Mouse (Mus musculus) lung, postnatal 0 days (tissue): ENCODE measurements around the gene Ehd2. TPM values are rescaled to one million over a fixed set of nuclear protein-coding genes. Genes with fewer than 3 reads are reported as not detected.

Experiments
- ATAC-seq: fragments of 200-750 bp; cut with Nextera tagmentation; 2 replicates; pipeline ENCODE4 v1.8.0; 2017; ENCODE audit warnings: moderate library complexity
- DNase-seq: peaks from one replicate; pipeline ENCODE4 v3.0.0-alpha.2; 2016; ENCODE audit warnings: low spot score
- H3K27ac ChIP-seq: fragments of 300-500 bp; sonication (generic); 2 replicates; pipeline ENCODE4 v1.5.1; 2014; ENCODE audit warnings: antibody characterized with exemption, mild to moderate bottlenecking, low read length, mixed read lengths
- H3K27me3 ChIP-seq: fragments of 300-500 bp; sonication (generic); replicated peaks from 2 replicates; pipeline ENCODE4 v1.6.1; 2014; ENCODE audit warnings: low read length, mixed read lengths; ENCODE audit not compliant: insufficient read depth
- H3K36me3 ChIP-seq: fragments of 300-500 bp; sonication (generic); 2 replicates; pipeline ENCODE4 v1.6.1; 2014; ENCODE audit warnings: low read length, mixed read lengths; ENCODE audit not compliant: insufficient read depth
- H3K4me1 ChIP-seq: fragments of 300-500 bp; sonication (generic); 2 replicates; pipeline ENCODE4 v1.6.1; 2014; ENCODE audit warnings: antibody characterized with exemption, low read depth, low read length, mixed read lengths; ENCODE audit not compliant: insufficient read depth
- H3K4me2 ChIP-seq: fragments of 300-500 bp; sonication (generic); replicated peaks from 2 replicates; pipeline ENCODE4 v1.6.1; 2014; ENCODE audit warnings: low read depth, mild to moderate bottlenecking, low read length, moderate library complexity, mixed read lengths
- H3K4me3 ChIP-seq: fragments of 300-500 bp; sonication (generic); 2 replicates; pipeline ENCODE4 v1.5.1; 2014; ENCODE audit warnings: low read depth, low read length
- H3K9ac ChIP-seq: fragments of 300-500 bp; sonication (generic); replicated peaks from 2 replicates; pipeline ENCODE4 v1.6.1; 2014; ENCODE audit warnings: low read depth, mild to moderate bottlenecking
- H3K9me3 ChIP-seq: fragments of 300-500 bp; sonication (generic); 2 replicates; pipeline ENCODE4 v1.6.1; 2016; ENCODE audit warnings: low read length, mixed read lengths
- CTCF ChIP-seq: IDR thresholded peaks from 2 replicates; pipeline ENCODE4 v1.5.1; 2016; ENCODE audit warnings: antibody characterized with exemption, mild to moderate bottlenecking
- EP300 ChIP-seq: IDR thresholded peaks from 2 replicates; pipeline ENCODE4 v1.6.1; 2016; ENCODE audit warnings: antibody characterized with exemption, mild to moderate bottlenecking, control low read depth
- WGBS: fragments of 180-500 bp; shearing (Covaris S2); extraction: QIAGEN DNeasy Blood & Tissue Kit; methylation state at CpG from one replicate; pipeline ENCODE4 v1.1.7; 2014; 5-methylcytosine and 5-hydroxymethylcytosine counted together
- polyA plus RNA-seq: library from polyadenylated mRNA; unstranded; fragments of >200 nt; fragmentation: Nextera tagmentation; extraction: Ambion mirVana; gene quantifications from 2 replicates; pipeline ENCODE4 v1.2.1, GENCODE M21; 2015

Ehd2 gene
- polyA plus RNA-seq, 1 experiment from 2014 or later, result 92.2 TPM

GRCm38 (mm10) chr7:15931635-15932034 is 35.7 kb downstream of the Ehd2 start:
- TF ChIP-seq EP300, result no peak
- no peak for TF ChIP-seq CTCF
- H3K27me3 ChIP-seq, result no peaks in the 10 kb centered on the region
- no peak overlapping the region for H3K27ac ChIP-seq
- no peak overlapping the region for H3K9ac ChIP-seq
- DNase-seq (no peak), ATAC-seq (no peak)
- no peak overlapping the region for H3K4me3 ChIP-seq
- H3K36me3 ChIP-seq, result no peaks in the 10 kb centered on the region
- no peaks in the 10 kb centered on the region for H3K9me3 ChIP-seq
- WGBS, result 64% methylated on average over 3 of the region's 3 CpGs
- H3K4me2 ChIP-seq, result no peak overlapping the region
- no peaks in the 10 kb centered on the region for H3K4me1 ChIP-seq

- Histone ChIP-seq H3K4me3 (no peak overlapping the region), H3K4me1 (no peaks in the 10 kb centered on the region), H3K9ac (no peak overlapping the region), H3K9me3 (no peaks in the 10 kb centered on the region), H3K36me3 (no peaks in the 10 kb centered on the region), H3K4me2 (no peak overlapping the region), H3K27ac (no peak overlapping the region), H3K27me3 (no peaks in the 10 kb centered on the region)
- 58% methylated on average over 2 of the region's 2 CpGs for WGBS
- ATAC-seq (no peak), DNase-seq (no peak)
- TF ChIP-seq CTCF (peak; percentile 42), EP300 (no peak)
Observed at GRCm38 (mm10) chr7:15930543-15930942, 36.8 kb downstream of the Ehd2 start.

GRCm38 (mm10) chr7:15929910-15930309 is 37.5 kb downstream of the Ehd2 start:
- ATAC-seq (peak; percentile 82), DNase-seq (peak; percentile 77)
- WGBS, result 19% methylated on average over 4 of the region's 4 CpGs

GRCm38 (mm10) chr7:15922220-15922773 is 45.1 kb downstream of the Ehd2 start, which contains the start of gene Selenow:
TSS of gene Selenow (minus strand) at chr7:15922402.
- H3K4me1 ChIP-seq, result peaks cover 17% of the 10 kb centered on the region
- TF ChIP-seq CTCF, result no peak
- TF ChIP-seq EP300, result 0 out of 2 replicates have a peak, but pooled peaks have one; percentile 3
- peak; percentile 98 for ATAC-seq
- H3K27ac ChIP-seq, result peak within 1 kb of the TSS; percentile 88
- WGBS, result 1% methylated on average over 33 of the region's 33 CpGs
- no peaks in the 10 kb centered on the region for H3K27me3 ChIP-seq
- peak within 1 kb of the TSS; percentile 75 for H3K4me2 ChIP-seq
- no peaks in the 10 kb centered on the region for H3K9me3 ChIP-seq
- H3K36me3 ChIP-seq, result peaks cover 10% of the 10 kb centered on the region; the same call in 1 of the 2 replicates
- peak within 1 kb of the TSS; percentile 72 for H3K4me3 ChIP-seq
- peak; percentile 97 for DNase-seq
- H3K9ac ChIP-seq, result peak within 1 kb of the TSS; percentile 84

More at GRCm38 (mm10) chr7:15929910-15930309, 37.5 kb downstream of the Ehd2 start:
- Histone ChIP-seq H3K27me3 (no peaks in the 10 kb centered on the region), H3K27ac (no peak overlapping the region), H3K36me3 (no peaks in the 10 kb centered on the region), H3K4me3 (no peak overlapping the region), H3K9ac (no peak overlapping the region), H3K4me2 (no peak overlapping the region), H3K9me3 (no peaks in the 10 kb centered on the region), H3K4me1 (no peaks in the 10 kb centered on the region)
- TF ChIP-seq EP300, result no peak
- peak; percentile 88 for TF ChIP-seq CTCF

GRCm38 (mm10) chr7:15921796-15922195 is 45.6 kb downstream of the Ehd2 start:
- 0% methylated on average over 10 of the region's 10 CpGs for WGBS
- Histone ChIP-seq H3K27ac (peak overlapping the region; percentile 88), H3K9ac (peak overlapping the region; percentile 84), H3K4me2 (peak overlapping the region; percentile 75), H3K27me3 (no peaks in the 10 kb centered on the region), H3K9me3 (no peaks in the 10 kb centered on the region), H3K4me3 (peak overlapping the region; percentile 72), H3K36me3 (peaks cover 10% of the 10 kb centered on the region; the same call in 1 of the 2 replicates), H3K4me1 (peaks cover 17% of the 10 kb centered on the region)
- DNase-seq (peak; percentile 72), ATAC-seq (peak; percentile 62)
- TF ChIP-seq CTCF (no peak), EP300 (peak; percentile 13; the same call in 1 of the 2 replicates)

GRCm38 (mm10) chr7:15920645-15921190 is 46.6 kb downstream of the Ehd2 start:
- WGBS, result 77% methylated on average over 6 of the region's 6 CpGs
- no peak for ATAC-seq
- H3K27ac ChIP-seq, result no peak overlapping the region
- peak overlapping the region; percentile 75 for H3K4me2 ChIP-seq
- H3K36me3 ChIP-seq, result peaks cover 10% of the 10 kb centered on the region; the same call in 1 of the 2 replicates
- peaks cover 17% of the 10 kb centered on the region for H3K4me1 ChIP-seq
- H3K9me3 ChIP-seq, result no peaks in the 10 kb centered on the region
- H3K9ac ChIP-seq, result 0 out of 2 replicates have a peak overlapping the region, but pooled peaks have one; percentile 12
- peak overlapping the region; percentile 72 for H3K4me3 ChIP-seq
- no peaks in the 10 kb centered on the region for H3K27me3 ChIP-seq
- TF ChIP-seq CTCF (no peak), EP300 (no peak)
- no peak for DNase-seq
